Mouse (Mus musculus): ENCODE measurements around the gene Sipa1l1. TPM values are rescaled to one million over a fixed set of nuclear protein-coding genes. Genes with fewer than 3 reads are reported as not detected.

Sipa1l1 gene
- polyA plus RNA-seq, 1 experiment from 2014 or later: 25.9 TPM

DNA sequence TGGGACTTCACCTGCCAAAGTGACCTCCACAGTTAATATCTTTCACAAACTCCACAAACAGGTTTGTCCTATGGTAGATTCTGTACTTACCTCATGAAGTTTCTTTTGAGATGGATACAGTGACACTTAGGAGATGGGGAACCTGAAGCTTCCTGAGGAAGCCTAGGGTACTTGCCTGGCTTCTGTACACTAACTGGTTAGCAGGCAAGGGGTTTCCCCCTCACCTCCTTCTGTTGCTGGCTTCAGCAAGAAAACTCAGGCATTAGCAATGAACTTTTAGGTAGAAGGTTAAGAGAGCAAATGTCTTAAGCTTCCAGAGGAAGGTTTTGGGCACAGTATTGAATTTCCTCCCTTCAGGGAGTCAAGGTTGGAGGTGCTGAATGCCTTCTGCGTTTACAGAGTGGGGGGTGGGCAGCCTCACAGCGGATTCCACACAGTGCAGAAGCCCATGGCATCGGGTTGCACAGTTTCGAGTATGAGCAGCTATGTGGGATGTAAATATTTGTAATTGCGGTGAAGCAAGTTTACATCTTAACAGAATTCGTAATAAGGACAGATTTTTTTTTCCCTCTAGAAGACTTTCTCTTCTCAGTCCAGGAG, 20.1 kb downstream of the Sipa1l1 start:
- Histone ChIP-seq H3K36me3 (ENCODE audit: control insufficient read depth, insufficient read depth, low read length) (no peaks in the 10 kb centered on the region), H3K4me2 (ENCODE audit: low read depth, low read length) (peak overlapping the region; percentile 2; the same call in 1 of the 2 replicates), H3K9me3 (ENCODE audit: control insufficient read depth, low read length) (no peaks in the 10 kb centered on the region), H3K27me3 (ENCODE audit: control insufficient read depth, insufficient read depth, low read depth, low read length) (no peaks in the 10 kb centered on the region), H3K27ac (ENCODE audit: low read length) (peak overlapping the region; percentile 28), H3K9ac (ENCODE audit: low read length) (no peak overlapping the region), H3K4me3 (ENCODE audit: low read length) (no peak overlapping the region), H3K4me1 (replicated peaks; ENCODE audit: control insufficient read depth, insufficient read depth, low read length) (peaks cover 55% of the 10 kb centered on the region)
- 10% methylated on average over 6 of the region's 6 CpGs for WGBS
- ATAC-seq (ENCODE audit: low read depth): peak; percentile 74

DNA sequence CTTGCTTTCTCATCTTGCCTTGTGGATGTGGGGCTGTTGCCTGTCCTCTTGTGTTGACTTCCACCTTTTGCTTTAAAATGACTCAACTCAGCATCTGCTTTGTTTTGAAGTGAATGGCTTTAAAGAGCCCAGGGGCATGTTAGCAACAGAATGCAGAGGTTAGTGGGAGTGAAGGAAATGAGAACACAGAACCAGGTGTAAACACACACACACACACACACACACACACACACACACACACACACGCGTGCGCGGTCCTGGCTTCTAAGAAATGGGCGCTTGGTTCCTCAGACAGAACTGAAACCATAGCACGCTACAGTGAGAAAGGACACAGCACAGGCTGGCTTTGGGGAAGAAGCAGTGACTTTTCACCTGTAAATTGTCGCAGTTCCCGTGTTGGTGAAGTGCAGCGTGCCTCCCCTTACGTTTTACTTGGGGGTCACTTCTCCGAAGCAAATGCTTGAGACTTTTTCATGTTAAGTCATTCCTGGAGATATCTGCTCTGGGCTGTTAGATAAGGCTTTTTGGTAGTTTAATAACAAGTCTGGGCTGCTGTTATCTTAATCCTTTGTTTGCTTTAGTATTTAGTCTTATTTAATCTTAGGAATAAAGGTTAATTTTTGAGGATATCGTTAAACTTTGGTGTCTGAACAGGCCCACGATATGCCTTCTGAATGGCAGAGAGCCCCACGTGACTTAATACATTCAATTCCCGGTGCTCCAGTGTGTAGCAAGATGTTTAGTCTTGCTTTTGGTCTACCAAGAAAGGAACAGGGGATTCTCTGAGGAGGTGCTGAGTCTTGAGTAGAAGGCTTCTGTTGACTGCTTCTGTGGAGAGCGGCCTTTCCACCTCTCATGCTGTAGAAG, 20.8 kb downstream of the Sipa1l1 start:
- Histone ChIP-seq H3K27me3 (ENCODE audit: control insufficient read depth, insufficient read depth, low read depth, low read length) (no peaks in the 10 kb centered on the region), H3K9ac (ENCODE audit: low read length) (no peak overlapping the region), H3K4me1 (replicated peaks; ENCODE audit: control insufficient read depth, insufficient read depth, low read length) (peaks cover 61% of the 10 kb centered on the region), H3K27ac (ENCODE audit: low read length) (peak overlapping the region; percentile 60), H3K4me3 (ENCODE audit: low read length) (no peak overlapping the region), H3K36me3 (ENCODE audit: control insufficient read depth, insufficient read depth, low read length) (no peaks in the 10 kb centered on the region), H3K4me2 (ENCODE audit: low read depth, low read length) (peak overlapping the region; percentile 2; the same call in 1 of the 2 replicates), H3K9me3 (ENCODE audit: control insufficient read depth, low read length) (no peaks in the 10 kb centered on the region)
- no peak for ATAC-seq (ENCODE audit: low read depth)
- 55% methylated on average over 16 of the region's 16 CpGs for WGBS

DNA sequence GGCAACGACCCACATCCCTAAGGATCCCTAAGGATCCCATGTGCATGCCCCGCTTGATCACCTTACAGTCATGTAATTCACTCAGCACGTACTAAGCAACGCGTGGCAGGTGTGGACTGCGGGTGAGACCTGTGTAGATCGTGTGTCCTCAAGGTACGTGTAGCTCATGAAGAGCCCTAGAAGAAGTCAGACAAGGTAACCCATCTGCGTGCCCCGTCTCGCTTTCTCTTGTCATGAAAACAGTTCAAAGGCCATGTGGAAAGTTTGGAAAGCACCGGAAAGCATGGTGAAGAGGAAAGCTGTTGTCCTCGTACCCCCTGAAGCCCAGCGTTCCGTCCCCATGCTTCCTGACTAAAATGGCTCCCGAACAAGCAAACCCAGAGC, 21.5 kb downstream of the Sipa1l1 start:
- Histone ChIP-seq H3K4me2 (ENCODE audit: low read depth, low read length) (no peak overlapping the region), H3K36me3 (ENCODE audit: control insufficient read depth, insufficient read depth, low read length) (no peaks in the 10 kb centered on the region), H3K4me1 (replicated peaks; ENCODE audit: control insufficient read depth, insufficient read depth, low read length) (peaks cover 63% of the 10 kb centered on the region), H3K9me3 (ENCODE audit: control insufficient read depth, low read length) (no peaks in the 10 kb centered on the region), H3K9ac (ENCODE audit: low read length) (no peak overlapping the region), H3K4me3 (ENCODE audit: low read length) (no peak overlapping the region), H3K27ac (ENCODE audit: low read length) (peak overlapping the region; percentile 60; the same call in 1 of the 2 replicates), H3K27me3 (ENCODE audit: control insufficient read depth, insufficient read depth, low read depth, low read length) (no peaks in the 10 kb centered on the region)
- ATAC-seq (ENCODE audit: low read depth): no peak
- 72% methylated on average over 16 of the region's 16 CpGs for WGBS

DNA sequence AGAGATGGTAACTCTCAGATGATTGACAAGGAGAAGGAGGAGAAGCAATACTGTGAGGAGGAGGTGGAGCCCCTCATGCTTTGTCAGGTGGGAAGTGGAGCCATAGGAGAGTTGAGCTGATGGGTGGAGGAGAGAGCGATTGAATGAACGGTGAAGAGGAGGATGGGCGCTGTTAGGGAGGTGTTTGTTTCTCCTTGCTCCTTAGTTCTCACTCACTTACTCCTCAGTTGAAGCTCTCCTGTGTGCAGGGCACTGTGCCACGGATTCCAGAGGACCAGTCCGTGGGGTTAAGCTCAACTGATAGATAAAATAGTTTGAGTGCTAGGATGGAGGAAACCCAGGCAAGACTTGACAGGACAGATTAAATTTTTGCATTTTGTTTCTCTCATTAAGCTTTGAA, 22.6 kb downstream of the Sipa1l1 start:
- WGBS: 55% methylated on average over 5 of the region's 5 CpGs
- Histone ChIP-seq H3K9me3 (ENCODE audit: control insufficient read depth, low read length) (no peaks in the 10 kb centered on the region), H3K4me3 (ENCODE audit: low read length) (no peak overlapping the region), H3K9ac (ENCODE audit: low read length) (no peak overlapping the region), H3K4me2 (ENCODE audit: low read depth, low read length) (no peak overlapping the region), H3K27ac (ENCODE audit: low read length) (no peak overlapping the region), H3K36me3 (ENCODE audit: control insufficient read depth, insufficient read depth, low read length) (no peaks in the 10 kb centered on the region), H3K4me1 (replicated peaks; ENCODE audit: control insufficient read depth, insufficient read depth, low read length) (peaks cover 63% of the 10 kb centered on the region), H3K27me3 (ENCODE audit: control insufficient read depth, insufficient read depth, low read depth, low read length) (no peaks in the 10 kb centered on the region)
- ATAC-seq (ENCODE audit: low read depth): no peak

DNA sequence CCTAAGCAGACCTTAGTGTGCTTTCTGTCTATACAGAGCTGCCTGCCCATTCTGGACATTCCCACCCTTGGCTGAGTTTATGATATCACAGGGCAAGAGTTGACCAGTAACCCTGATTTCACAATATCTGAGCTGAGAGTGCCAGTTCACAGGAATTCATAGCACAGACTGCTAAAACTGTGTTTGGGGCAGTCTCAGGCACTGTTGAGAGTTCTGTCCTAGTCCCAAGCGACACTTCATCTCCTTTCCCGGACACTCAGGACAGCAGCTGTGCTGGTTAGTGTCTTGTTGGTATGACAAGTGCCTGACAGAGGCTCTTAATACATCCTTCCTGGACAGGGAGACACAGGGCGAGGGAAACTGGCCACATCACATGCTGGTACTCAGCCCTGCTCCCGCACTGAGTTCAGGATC, 23.5 kb downstream of the Sipa1l1 start:
- ATAC-seq (ENCODE audit: low read depth): no peak
- H3K9me3 ChIP-seq (ENCODE audit: control insufficient read depth, low read length): no peaks in the 10 kb centered on the region
- H3K4me2 ChIP-seq (ENCODE audit: low read depth, low read length): no peak overlapping the region
- H3K9ac ChIP-seq (ENCODE audit: low read length): no peak overlapping the region
- H3K36me3 ChIP-seq (ENCODE audit: control insufficient read depth, insufficient read depth, low read length): no peaks in the 10 kb centered on the region
- H3K4me1 ChIP-seq (replicated peaks; ENCODE audit: control insufficient read depth, insufficient read depth, low read length): peaks cover 63% of the 10 kb centered on the region
- H3K27ac ChIP-seq (ENCODE audit: low read length): no peak overlapping the region
- H3K4me3 ChIP-seq (ENCODE audit: low read length): no peak overlapping the region
- 56% methylated on average over 4 of the region's 4 CpGs for WGBS
- no peaks in the 10 kb centered on the region for H3K27me3 ChIP-seq (ENCODE audit: control insufficient read depth, insufficient read depth, low read depth, low read length)

DNA sequence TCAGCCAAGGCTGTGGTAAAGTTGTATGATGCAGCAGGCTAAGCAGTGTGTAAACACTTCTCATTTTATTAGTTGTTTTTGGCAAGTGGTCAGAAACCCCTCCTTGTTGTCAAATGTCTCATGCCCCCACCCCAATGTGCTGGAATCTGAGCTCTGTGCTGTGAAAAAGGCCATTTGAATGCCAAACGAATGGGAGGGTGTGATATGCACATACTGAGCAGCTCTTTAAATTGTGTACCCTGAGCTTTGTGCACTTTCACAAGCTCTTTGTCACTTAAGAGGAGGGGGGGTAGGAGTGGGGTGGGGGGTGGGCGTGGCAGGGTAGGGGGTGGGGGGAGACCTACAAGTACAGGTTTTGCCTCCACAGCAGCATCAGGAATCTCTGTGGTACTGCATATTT, 24.4 kb downstream of the Sipa1l1 start:
- Histone ChIP-seq H3K9me3 (ENCODE audit: control insufficient read depth, low read length) (no peaks in the 10 kb centered on the region), H3K27ac (ENCODE audit: low read length) (no peak overlapping the region), H3K4me1 (replicated peaks; ENCODE audit: control insufficient read depth, insufficient read depth, low read length) (peaks cover 57% of the 10 kb centered on the region), H3K27me3 (ENCODE audit: control insufficient read depth, insufficient read depth, low read depth, low read length) (no peaks in the 10 kb centered on the region), H3K36me3 (ENCODE audit: control insufficient read depth, insufficient read depth, low read length) (no peaks in the 10 kb centered on the region), H3K4me3 (ENCODE audit: low read length) (no peak overlapping the region), H3K9ac (ENCODE audit: low read length) (no peak overlapping the region), H3K4me2 (ENCODE audit: low read depth, low read length) (no peak overlapping the region)
- 46% methylated on average over 2 of the region's 2 CpGs for WGBS
- ATAC-seq (ENCODE audit: low read depth): no peak

DNA sequence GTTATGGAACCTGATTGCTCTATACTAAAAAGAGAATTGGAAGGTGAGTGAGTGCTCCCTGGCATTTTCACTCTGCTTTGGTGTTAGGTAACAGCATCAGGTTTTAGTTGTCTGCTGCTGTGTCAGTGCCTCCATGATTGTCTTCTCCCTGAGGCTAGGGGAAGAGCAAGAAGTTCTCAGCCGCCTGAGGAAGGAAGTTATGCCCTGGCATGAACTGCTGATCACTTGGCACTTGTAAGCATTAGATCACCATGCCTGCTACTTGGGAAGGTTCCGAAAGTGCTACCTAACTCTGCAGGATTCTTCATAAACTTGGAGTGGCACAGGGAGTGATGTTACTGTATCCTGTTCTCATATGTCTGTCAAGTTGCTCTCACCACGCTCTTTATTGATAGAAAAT, 25.8 kb downstream of the Sipa1l1 start:
- no peak for ATAC-seq (ENCODE audit: low read depth)
- no peak overlapping the region for H3K4me2 ChIP-seq (ENCODE audit: low read depth, low read length)
- 66% methylated on average over 3 of the region's 3 CpGs for WGBS
- no peak overlapping the region for H3K9ac ChIP-seq (ENCODE audit: low read length)
- H3K4me1 ChIP-seq (replicated peaks; ENCODE audit: control insufficient read depth, insufficient read depth, low read length): peaks cover 45% of the 10 kb centered on the region
- H3K27me3 ChIP-seq (ENCODE audit: control insufficient read depth, insufficient read depth, low read depth, low read length): no peaks in the 10 kb centered on the region
- no peak overlapping the region for H3K4me3 ChIP-seq (ENCODE audit: low read length)
- no peak overlapping the region for H3K27ac ChIP-seq (ENCODE audit: low read length)
- H3K36me3 ChIP-seq (ENCODE audit: control insufficient read depth, insufficient read depth, low read length): no peaks in the 10 kb centered on the region
- H3K9me3 ChIP-seq (ENCODE audit: control insufficient read depth, low read length): no peaks in the 10 kb centered on the region

DNA sequence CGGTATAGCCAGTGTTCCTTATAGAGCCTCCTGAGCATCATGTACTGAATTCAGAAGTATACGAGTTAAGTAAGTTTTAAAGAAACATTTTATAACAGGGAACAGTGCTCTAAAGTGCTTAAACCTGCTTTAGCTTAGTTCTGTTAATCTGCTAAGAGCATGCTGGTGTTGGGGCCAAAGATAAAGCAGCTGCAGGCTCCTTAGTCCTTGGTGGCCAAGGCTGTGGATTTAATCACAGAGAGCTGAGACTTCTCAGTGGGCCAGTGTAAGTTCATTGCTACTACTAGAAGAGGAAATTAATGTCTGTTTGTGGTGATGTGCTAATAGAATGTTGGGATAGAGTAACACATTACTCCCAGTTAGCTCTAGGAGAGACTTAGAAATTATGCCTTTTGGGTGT, 27.1 kb downstream of the Sipa1l1 start:
- ATAC-seq (ENCODE audit: low read depth): no peak
- no peak overlapping the region for H3K27ac ChIP-seq (ENCODE audit: low read length)
- no peak overlapping the region for H3K9ac ChIP-seq (ENCODE audit: low read length)
- H3K36me3 ChIP-seq (ENCODE audit: control insufficient read depth, insufficient read depth, low read length): no peaks in the 10 kb centered on the region
- H3K4me1 ChIP-seq (replicated peaks; ENCODE audit: control insufficient read depth, insufficient read depth, low read length): peaks cover 35% of the 10 kb centered on the region
- H3K4me3 ChIP-seq (ENCODE audit: low read length): no peak overlapping the region
- 88% methylated on average over 2 of the region's 2 CpGs for whole genome bisulfite sequencing
- no peaks in the 10 kb centered on the region for H3K27me3 ChIP-seq (ENCODE audit: control insufficient read depth, insufficient read depth, low read depth, low read length)
- no peaks in the 10 kb centered on the region for H3K9me3 ChIP-seq (ENCODE audit: control insufficient read depth, low read length)
- H3K4me2 ChIP-seq (ENCODE audit: low read depth, low read length): no peak overlapping the region

DNA sequence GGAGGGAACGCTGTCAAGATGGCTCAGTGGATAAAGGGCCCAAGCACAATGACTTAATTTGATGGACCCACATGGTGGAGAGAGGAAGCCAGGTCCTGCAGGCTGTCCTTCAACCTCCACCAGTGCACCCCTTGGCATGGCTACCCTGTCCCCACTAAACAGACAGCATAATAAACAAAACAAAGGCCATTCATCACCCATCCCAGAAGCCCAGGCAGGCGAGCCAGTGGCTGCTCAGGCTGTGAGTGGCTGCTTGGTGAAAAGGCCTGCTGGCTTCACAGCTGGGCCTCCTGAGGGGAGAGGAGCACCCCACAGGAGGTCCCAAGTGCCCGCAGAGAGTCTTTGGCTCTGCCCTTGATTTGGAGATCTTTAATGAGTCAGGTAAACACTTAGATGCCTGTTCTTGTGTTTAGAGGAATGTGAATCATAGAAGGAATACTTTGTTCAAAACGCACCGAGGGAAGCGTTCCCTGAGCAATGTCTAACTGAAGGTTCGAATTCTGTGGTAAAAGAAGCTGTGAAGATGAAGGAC, 27.6 kb downstream of the Sipa1l1 start:
- 31% methylated on average over 7 of the region's 7 CpGs for WGBS
- no peak overlapping the region for H3K4me2 ChIP-seq (ENCODE audit: low read depth, low read length)
- H3K27me3 ChIP-seq (ENCODE audit: control insufficient read depth, insufficient read depth, low read depth, low read length): no peaks in the 10 kb centered on the region
- no peak overlapping the region for H3K4me3 ChIP-seq (ENCODE audit: low read length)
- H3K36me3 ChIP-seq (ENCODE audit: control insufficient read depth, insufficient read depth, low read length): no peaks in the 10 kb centered on the region
- H3K4me1 ChIP-seq (replicated peaks; ENCODE audit: control insufficient read depth, insufficient read depth, low read length): peaks cover 33% of the 10 kb centered on the region
- no peak for ATAC-seq (ENCODE audit: low read depth)
- H3K9me3 ChIP-seq (ENCODE audit: control insufficient read depth, low read length): no peaks in the 10 kb centered on the region
- no peak overlapping the region for H3K27ac ChIP-seq (ENCODE audit: low read length)
- H3K9ac ChIP-seq (ENCODE audit: low read length): no peak overlapping the region

All from lung, embryonic 16.5 days (tissue).